Comparison of ENCODE assay signal across 9 mouse cellular contexts in the genomic region with DNA sequence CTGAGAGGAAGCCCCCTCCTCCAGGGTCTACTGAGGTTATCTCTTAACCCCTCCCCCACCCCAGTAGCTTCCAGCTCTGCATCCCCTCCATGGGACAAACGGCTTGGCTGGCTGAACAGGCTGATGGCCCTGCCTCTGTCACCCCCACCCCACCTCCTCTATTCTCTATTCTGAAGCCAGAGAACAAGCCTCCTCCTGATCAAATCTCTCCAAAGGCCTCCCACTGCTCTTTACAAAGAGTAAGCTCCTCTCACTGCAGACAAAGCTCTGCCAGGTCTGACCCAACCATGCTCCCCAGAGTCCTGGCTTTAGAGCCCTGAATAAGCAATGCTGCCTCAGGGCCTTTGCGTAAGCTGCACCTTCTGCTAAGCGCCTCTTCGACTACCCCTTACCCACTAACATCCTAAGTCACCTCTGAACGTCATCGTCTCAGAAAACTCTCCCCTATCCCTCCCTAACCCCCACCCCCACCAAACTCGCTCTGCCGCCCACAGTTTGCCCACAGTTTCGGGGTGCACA. TPM values are rescaled to one million over a fixed set of nuclear protein-coding genes. Genes with fewer than 3 reads are reported as not detected.
DNase-seq lines count a peak whose midpoint lies in the region; ATAC-seq lines count a peak whose summit lies in the region.
"Had no signal": no experiment of that assay in that cellular context is flagged by ENCODE, and none has a peak within 500 bp of the region (broad histone marks: within the 10 kb centered on the region; RNA-seq: fewer than 3 reads in every experiment).

No protein-coding gene starts in this region.

- 0 out of 2 replicates have a peak overlapping the region, but pooled peaks have one; percentile 34 for H3K9ac ChIP-seq in kidney, embryonic 16.5 days (replicated peaks; ENCODE audit: low read length)
- no peak overlapping the region for H3K9ac ChIP-seq in limb, embryonic 12.5 days (replicated peaks)
- H3K9ac ChIP-seq in liver, embryonic 12.5 days: no peak overlapping the region

- H3K4me2 ChIP-seq in kidney, embryonic 16.5 days (replicated peaks; ENCODE audit: low read depth, low read length): 0 out of 2 replicates have a peak overlapping the region, but pooled peaks have one; percentile 5
- no peak overlapping the region for H3K4me2 ChIP-seq in limb, embryonic 12.5 days
- H3K4me2 ChIP-seq in liver, embryonic 12.5 days: no peak overlapping the region

- H3K4me3 ChIP-seq in kidney, embryonic 16.5 days (ENCODE audit: low read length): no peak overlapping the region
- H3K4me3 ChIP-seq in limb, embryonic 12.5 days (replicated peaks): no peak overlapping the region
- H3K4me3 ChIP-seq in liver, embryonic 12.5 days: no peak overlapping the region
- H3K4me3 ChIP-seq: megakaryocyte, embryonic 14.5 days had no signal

- H3K27ac ChIP-seq in kidney, embryonic 16.5 days (ENCODE audit: low read length): peak overlapping the region; percentile 94
- peak overlapping the region; percentile 31; the same call in 1 of the 2 replicates for H3K27ac ChIP-seq in limb, embryonic 12.5 days
- no peak overlapping the region for H3K27ac ChIP-seq in liver, embryonic 12.5 days

- no peak for ATAC-seq in kidney, embryonic 16.5 days (ENCODE audit: low FRiP score, low TSS enrichment)
- no peak for ATAC-seq in limb, embryonic 12.5 days (ENCODE audit: insufficient number of reproducible peaks, insufficient read depth, low FRiP score, low TSS enrichment, low read depth)
- no peak for ATAC-seq in liver, embryonic 12.5 days

- H3K9me3 ChIP-seq in kidney, embryonic 16.5 days (ENCODE audit: low read length): no peaks in the 10 kb centered on the region
- 0 out of 2 replicates have a peak, but pooled peaks cover 3% of the 10 kb centered on the region for H3K9me3 ChIP-seq in limb, embryonic 12.5 days
- H3K9me3 ChIP-seq in liver, embryonic 12.5 days (replicated peaks): no peaks in the 10 kb centered on the region

- H3K27me3 ChIP-seq in kidney, embryonic 16.5 days (ENCODE audit: insufficient read depth, low read length): no peaks in the 10 kb centered on the region
- no peaks in the 10 kb centered on the region for H3K27me3 ChIP-seq in limb, embryonic 12.5 days
- no peaks in the 10 kb centered on the region for H3K27me3 ChIP-seq in liver, embryonic 12.5 days (replicated peaks)

- peaks cover 34% of the 10 kb centered on the region for H3K36me3 ChIP-seq in kidney, embryonic 16.5 days (ENCODE audit: insufficient read depth, low read length)
- H3K36me3 ChIP-seq in limb, embryonic 12.5 days: peaks cover 95% of the 10 kb centered on the region
- H3K36me3 ChIP-seq in liver, embryonic 12.5 days: peaks cover 28% of the 10 kb centered on the region

- peaks cover 81% of the 10 kb centered on the region for H3K4me1 ChIP-seq in kidney, embryonic 16.5 days (ENCODE audit: insufficient read depth, low read length)
- peaks cover 48% of the 10 kb centered on the region for H3K4me1 ChIP-seq in limb, embryonic 12.5 days (replicated peaks)
- peaks cover 35% of the 10 kb centered on the region for H3K4me1 ChIP-seq in liver, embryonic 12.5 days

- DNase-seq in adrenal gland, postnatal 14 days: peak; percentile 55
- no peak for DNase-seq in adrenal gland, adult 8-10 months
- DNase-seq in kidney, postnatal 36 days: no peak
- peak; percentile 91 for DNase-seq in R1 (ENCODE audit: low read depth, low spot score)
- DNase-seq in right cerebral cortex, postnatal 10 days (ENCODE audit: low spot score in 2 of 2): no peak

- 76% methylated on average over 9 of the region's 9 CpGs for WGBS in kidney, embryonic 16.5 days
- 79% methylated on average over 9 of the region's 9 CpGs for WGBS in limb, embryonic 12.5 days
- WGBS in liver, embryonic 12.5 days (ENCODE audit: insufficient replicate concordance): 70% methylated on average over 9 of the region's 9 CpGs

RNA-seq across cellular contexts. Expression of a gene that starts 19.6 kb away (rescaled TPM):
- 63.5 and 64.3 TPM in 2 replicates for total RNA-seq in adrenal gland, postnatal 14 days (2021)
- 10 to 100 TPM; 49.6 to 81.8 (median 63.1) TPM for total RNA-seq in adrenal gland, adult 8-10 months (2022)
- polyA plus RNA-seq in kidney, embryonic 16.5 days (2015; fragmentation: Nextera tagmentation; extraction: Ambion mirVana): 72.6 and 73.7 TPM in 2 replicates
- polyA plus RNA-seq in limb, embryonic 12.5 days (2016; fragmentation: Nextera tagmentation; extraction: Ambion mirVana): 69.6 and 72.2 TPM in 2 replicates
- 18.1 and 19.3 TPM in 2 replicates for polyA plus RNA-seq in liver, embryonic 12.5 days (2016; fragmentation: Nextera tagmentation; extraction: Ambion mirVana)

Comparison
In these comparisons a context has a peak if more than half of its experiments do, and no peak if none do; other contexts are left out.
1. DNase-seq: peak in adrenal gland, postnatal 14 days (single experiment) and R1 (single experiment); none in adrenal gland, adult 8-10 months (single experiment), kidney, postnatal 36 days (0 of 2) and right cerebral cortex, postnatal 10 days (0 of 2).